Mouse (Mus musculus) ES-Bruce4 (cell line): ENCODE results near the gene Pla2g12a. TPM values are rescaled to one million over a fixed set of nuclear protein-coding genes. Genes with fewer than 3 reads are reported as not detected.
A peak's percentile ranks its signal among the peaks of the same experiment; 100 is the strongest.

Source experiments
- H3K27ac ChIP-seq: 2 replicates; pipeline ENCODE4 v1.5.1; 2012; ENCODE audit warnings: low read length, inconsistent platforms; ENCODE audit not compliant: insufficient read depth
- H3K27me3 ChIP-seq: 2 replicates; pipeline ENCODE4 v1.6.1; 2012; ENCODE audit warnings: mild to moderate bottlenecking, low read length, inconsistent platforms; ENCODE audit not compliant: control insufficient read depth, poor library complexity, insufficient read depth, severe bottlenecking
- H3K36me3 ChIP-seq: 2 replicates; pipeline ENCODE4 v1.6.1; 2012; ENCODE audit warnings: inconsistent platforms, mild to moderate bottlenecking, low read length, moderate library complexity; ENCODE audit not compliant: control insufficient read depth, poor library complexity, insufficient read depth, severe bottlenecking
- H3K4me1 ChIP-seq: one replicate; pipeline ENCODE4 v1.8.1; 2011; ENCODE audit warnings: low read length; ENCODE audit not compliant: control insufficient read depth, insufficient read depth
- H3K4me3 ChIP-seq: 2 replicates; pipeline ENCODE4 v1.5.1; 2011; ENCODE audit warnings: low read depth, mild to moderate bottlenecking, low read length
- H3K9ac ChIP-seq: 2 replicates; pipeline ENCODE4 v1.6.1; 2012; ENCODE audit warnings: low read depth, mild to moderate bottlenecking, inconsistent platforms; ENCODE audit not compliant: poor library complexity, severe bottlenecking
- H3K9me3 ChIP-seq: replicated peaks from 2 replicates; pipeline ENCODE4 v1.6.1; 2012; ENCODE audit warnings: mild to moderate bottlenecking, low read length, inconsistent platforms; ENCODE audit not compliant: control insufficient read depth, poor library complexity, insufficient read depth, severe bottlenecking
- CTCF ChIP-seq: IDR thresholded peaks from one replicate; pipeline ENCODE4 v1.8.1; 2011; ENCODE audit warnings: low read depth, low read length
- EP300 ChIP-seq: IDR thresholded peaks from 2 replicates; pipeline ENCODE4 v1.6.1; 2011; ENCODE audit warnings: low read depth, low read length; ENCODE audit not compliant: insufficient read depth
- POLR2A ChIP-seq: IDR thresholded peaks from one replicate; pipeline ENCODE4 v1.8.1; 2011; ENCODE audit warnings: low read length; ENCODE audit not compliant: insufficient read depth
- polyA plus RNA-seq: library from polyadenylated mRNA; stranded (reverse); fragments of >200 nt; gene quantifications from 2 replicates; pipeline ENCODE4 v1.2.4, GENCODE M21; 2011; ENCODE audit warnings: low read depth; ENCODE audit not compliant: missing spikeins, insufficient read depth, insufficient read length

The Pla2g12a gene
- polyA plus RNA-seq, 1 experiment = 17.6 TPM

DNA sequence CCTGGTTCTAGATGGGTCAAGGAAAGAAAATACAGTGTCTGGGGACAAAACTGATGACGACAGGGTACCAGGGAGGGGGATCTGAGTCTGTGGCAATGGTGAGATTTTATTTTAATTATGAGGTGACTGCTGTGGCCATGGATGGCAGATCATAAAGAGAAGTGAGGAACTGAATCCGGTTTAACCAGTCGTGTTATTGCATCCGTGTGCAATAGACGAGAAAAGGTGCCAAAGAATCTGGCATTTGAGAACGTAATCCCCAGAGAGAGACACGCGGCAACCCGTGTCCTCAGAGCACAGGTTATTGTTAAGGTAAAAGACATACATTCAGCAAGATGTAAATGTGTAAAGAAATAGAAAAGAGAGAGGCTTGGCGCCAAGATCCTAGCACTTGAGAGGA lies 1.1 kb upstream of the Pla2g12a start:
- Histone ChIP-seq H3K36me3 (no peaks in the 10 kb centered on the region), H3K27ac (no peak overlapping the region), H3K9me3 (0 out of 2 replicates have a peak, but pooled peaks cover 2% of the 10 kb centered on the region), H3K9ac (no peak overlapping the region), H3K4me3 (no peak overlapping the region), H3K4me1 (no peaks in the 10 kb centered on the region), H3K27me3 (no peaks in the 10 kb centered on the region)
- no peak for TF ChIP-seq CTCF
- TF ChIP-seq POLR2A = no peak
- no peak for TF ChIP-seq EP300

DNA sequence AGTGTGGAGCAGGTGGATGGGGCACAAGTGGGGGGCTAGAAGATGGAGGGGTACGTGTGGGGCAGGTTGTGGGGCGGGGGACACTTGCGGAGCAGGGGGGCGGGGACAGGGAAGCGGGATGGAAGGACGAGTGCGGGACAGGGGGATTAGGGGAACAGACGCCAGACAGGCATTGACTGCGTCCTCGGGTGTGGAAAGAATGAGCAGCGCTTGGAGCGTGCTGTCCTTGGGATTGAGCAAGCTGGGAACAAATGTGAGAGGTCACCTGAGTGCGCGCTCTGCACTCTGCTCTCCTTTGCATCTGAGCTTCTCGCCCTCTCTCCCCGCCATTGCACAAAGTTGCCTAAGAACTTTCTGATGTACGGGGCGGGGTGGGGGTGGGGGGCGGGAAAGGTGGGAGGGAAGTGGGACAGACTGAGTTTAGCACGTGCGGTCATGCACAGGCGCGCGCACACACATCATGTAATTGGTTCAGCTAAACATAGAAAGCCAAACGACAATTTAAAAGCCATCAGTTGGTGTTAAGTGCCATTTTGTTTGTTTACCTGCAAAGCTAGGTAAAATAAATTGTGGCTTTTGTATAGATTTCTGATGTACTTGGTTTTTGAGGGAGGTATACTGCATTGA lies 838 bp downstream of the Pla2g12a start:
- Histone ChIP-seq H3K9me3 (0 out of 2 replicates have a peak, but pooled peaks cover 2% of the 10 kb centered on the region), H3K4me1 (no peaks in the 10 kb centered on the region), H3K27me3 (no peaks in the 10 kb centered on the region), H3K36me3 (no peaks in the 10 kb centered on the region), H3K9ac (peak overlapping the region; percentile 84), H3K4me3 (peak overlapping the region; percentile 95), H3K27ac (no peak overlapping the region)
- TF ChIP-seq CTCF (no peak), POLR2A (no peak), EP300 (no peak)

- Histone ChIP-seq H3K9ac (no peak overlapping the region), H3K4me1 (no peaks in the 10 kb centered on the region)
These were observed 1.5 kb downstream of the Pla2g12a start for GRCm38 (mm10) chr3:129879913-129880312.

GRCm38 (mm10) chr3:129880925-129881593 lies 2.7 kb downstream of the Pla2g12a start:
- no peak overlapping the region for H3K4me3 ChIP-seq
- peaks cover 1% of the 10 kb centered on the region for H3K4me1 ChIP-seq
- H3K9ac ChIP-seq = no peak overlapping the region
- H3K9me3 ChIP-seq = no peaks in the 10 kb centered on the region
- no peak overlapping the region for H3K27ac ChIP-seq
- no peaks in the 10 kb centered on the region for H3K27me3 ChIP-seq
- H3K36me3 ChIP-seq = no peaks in the 10 kb centered on the region
- TF ChIP-seq CTCF (no peak), POLR2A (no peak), EP300 (no peak)

More at GRCm38 (mm10) chr3:129879913-129880312, 1.5 kb downstream of the Pla2g12a start:
- Histone ChIP-seq H3K9me3 (0 out of 2 replicates have a peak, but pooled peaks cover 2% of the 10 kb centered on the region), H3K4me3 (no peak overlapping the region), H3K36me3 (no peaks in the 10 kb centered on the region), H3K27me3 (no peaks in the 10 kb centered on the region), H3K27ac (no peak overlapping the region)
- TF ChIP-seq CTCF (no peak), POLR2A (no peak), EP300 (no peak)

DNA sequence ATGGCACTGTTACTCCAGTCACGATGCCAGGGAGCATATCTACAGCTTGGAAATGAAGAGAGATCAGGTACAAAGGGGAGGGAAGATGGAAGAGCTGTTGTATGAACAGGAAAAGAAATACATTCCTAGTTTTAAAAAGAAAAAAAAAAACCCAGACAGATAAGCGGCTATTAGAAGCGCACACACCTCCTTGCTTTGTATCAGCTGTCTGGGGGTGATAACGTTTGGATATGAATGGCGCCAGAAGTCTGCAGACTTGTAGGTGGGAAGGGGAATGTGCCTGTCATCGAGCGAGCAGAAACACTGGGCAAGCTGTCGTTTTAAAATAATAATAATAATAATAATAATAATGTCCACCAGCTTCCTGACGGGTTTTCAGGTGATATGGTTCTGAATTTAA lies 7.2 kb downstream of the Pla2g12a start:
- Histone ChIP-seq H3K9ac (no peak overlapping the region), H3K9me3 (no peaks in the 10 kb centered on the region), H3K36me3 (no peaks in the 10 kb centered on the region; the same call in 1 of the 2 replicates), H3K27ac (no peak overlapping the region), H3K4me1 (peaks cover 1% of the 10 kb centered on the region), H3K4me3 (no peak overlapping the region), H3K27me3 (no peaks in the 10 kb centered on the region)
- TF ChIP-seq CTCF (no peak), EP300 (no peak)

DNA sequence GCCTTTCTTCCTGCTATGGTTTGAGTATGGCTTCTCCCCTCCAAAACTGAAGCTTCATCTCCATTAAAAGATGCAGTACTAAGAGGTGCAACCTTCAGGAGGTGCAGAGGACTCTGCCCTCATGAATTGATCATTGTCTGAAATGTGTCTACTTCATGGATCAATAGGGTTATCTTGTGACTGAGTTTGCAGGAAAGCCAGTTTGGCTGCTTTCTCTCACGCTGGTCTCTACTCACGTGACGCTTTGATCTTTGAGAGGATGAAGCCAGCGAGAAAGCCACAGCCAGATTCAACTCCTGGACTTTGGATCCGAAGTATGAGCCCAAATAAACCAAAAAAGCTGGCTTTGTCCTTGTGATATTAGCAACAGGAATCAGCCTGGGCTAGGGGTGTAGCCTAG lies 8.0 kb downstream of the Pla2g12a start:
- no peak overlapping the region for H3K9ac ChIP-seq
- no peak overlapping the region for H3K27ac ChIP-seq
- no peak overlapping the region for H3K4me3 ChIP-seq
- peaks cover 1% of the 10 kb centered on the region for H3K4me1 ChIP-seq
- TF ChIP-seq POLR2A = no peak
- TF ChIP-seq EP300 = no peak
- no peaks in the 10 kb centered on the region; the same call in 1 of the 2 replicates for H3K36me3 ChIP-seq
- H3K9me3 ChIP-seq = no peaks in the 10 kb centered on the region
- H3K27me3 ChIP-seq = no peaks in the 10 kb centered on the region
